Mouse (Mus musculus): ENCODE results near the gene Uts2. TPM values are rescaled to one million over a fixed set of nuclear protein-coding genes. Genes with fewer than 3 reads are reported as not detected.

Uts2 gene
- polyA plus RNA-seq (2015; fragmentation: Nextera tagmentation; extraction: Ambion mirVana) = not detected in 2 replicates

DNA sequence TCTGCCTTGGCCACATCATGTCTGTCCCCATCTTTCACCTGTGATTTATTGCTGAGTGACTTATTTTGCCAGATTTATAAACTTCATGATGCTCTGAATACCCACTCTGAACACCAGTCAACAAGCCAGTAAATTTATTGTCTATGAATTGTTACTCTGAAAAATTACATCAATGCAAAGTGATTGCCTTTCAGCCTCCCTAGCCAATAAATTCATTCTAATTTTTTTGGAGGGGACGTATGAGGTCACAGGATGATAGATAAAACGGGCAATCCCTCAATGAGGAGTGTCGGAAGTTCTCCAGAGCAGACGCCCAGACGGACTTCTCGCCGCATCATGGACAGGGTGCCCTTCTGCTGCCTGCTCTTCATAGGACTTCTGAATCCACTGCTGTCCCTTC lies at the start of gene Uts2:
Gene Uts2, plus strand, starts transcription at position 301 of the 400 bp plus-strand sequence.
- Histone ChIP-seq H3K27ac (ENCODE audit: low read length) (no peak within 1 kb of the TSS), H3K9me3 (replicated peaks; ENCODE audit: control insufficient read depth, low read length) (no peaks in the 10 kb centered on the region), H3K4me1 (ENCODE audit: control insufficient read depth, low read depth, low read length) (no peaks in the 10 kb centered on the region), H3K36me3 (ENCODE audit: control insufficient read depth, insufficient read depth) (no peaks in the 10 kb centered on the region), H3K4me2 (ENCODE audit: low read depth, low read length) (no peak within 1 kb of the TSS), H3K27me3 (ENCODE audit: control insufficient read depth, insufficient read depth, low read depth, low read length) (no peaks in the 10 kb centered on the region), H3K9ac (ENCODE audit: low read depth, low read length) (no peak within 1 kb of the TSS), H3K4me3 (ENCODE audit: low read depth, low read length) (no peak within 1 kb of the TSS)
- 70% methylated on average over 7 of the region's 7 CpGs for WGBS (ENCODE audit: insufficient replicate concordance)
- no peak for ATAC-seq (ENCODE audit: low read depth)

DNA sequence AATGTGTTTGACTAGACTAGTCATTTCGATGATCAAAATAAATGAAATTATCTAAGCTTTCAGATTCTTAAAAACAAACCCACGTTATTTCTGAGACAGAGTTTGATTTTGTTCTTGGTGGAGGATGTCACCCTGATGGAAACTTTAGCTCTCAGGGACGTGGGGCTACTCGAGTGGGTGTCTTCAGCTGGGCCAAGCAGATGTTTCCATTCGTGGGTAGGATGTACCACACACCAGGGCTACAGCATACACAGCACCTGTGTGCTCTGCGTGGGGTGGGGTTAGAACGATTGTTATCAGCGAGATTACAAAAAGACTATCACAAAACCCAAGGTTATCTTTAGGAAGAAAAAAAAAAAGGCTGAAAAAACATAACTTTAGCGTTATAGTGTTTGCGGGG lies 45.9 kb upstream of the Uts2 start:
- Histone ChIP-seq H3K27ac (ENCODE audit: low read length) (no peak overlapping the region), H3K27me3 (ENCODE audit: control insufficient read depth, insufficient read depth, low read depth, low read length) (no peaks in the 10 kb centered on the region), H3K4me3 (ENCODE audit: low read depth, low read length) (no peak overlapping the region), H3K9me3 (replicated peaks; ENCODE audit: control insufficient read depth, low read length) (no peaks in the 10 kb centered on the region), H3K9ac (ENCODE audit: low read depth, low read length) (no peak overlapping the region), H3K4me1 (ENCODE audit: control insufficient read depth, low read depth, low read length) (no peaks in the 10 kb centered on the region), H3K36me3 (ENCODE audit: control insufficient read depth, insufficient read depth) (no peaks in the 10 kb centered on the region), H3K4me2 (ENCODE audit: low read depth, low read length) (no peak overlapping the region)
- 53% methylated on average over 10 of the region's 10 CpGs for WGBS (ENCODE audit: insufficient replicate concordance)
- no peak for ATAC-seq (ENCODE audit: low read depth)

DNA sequence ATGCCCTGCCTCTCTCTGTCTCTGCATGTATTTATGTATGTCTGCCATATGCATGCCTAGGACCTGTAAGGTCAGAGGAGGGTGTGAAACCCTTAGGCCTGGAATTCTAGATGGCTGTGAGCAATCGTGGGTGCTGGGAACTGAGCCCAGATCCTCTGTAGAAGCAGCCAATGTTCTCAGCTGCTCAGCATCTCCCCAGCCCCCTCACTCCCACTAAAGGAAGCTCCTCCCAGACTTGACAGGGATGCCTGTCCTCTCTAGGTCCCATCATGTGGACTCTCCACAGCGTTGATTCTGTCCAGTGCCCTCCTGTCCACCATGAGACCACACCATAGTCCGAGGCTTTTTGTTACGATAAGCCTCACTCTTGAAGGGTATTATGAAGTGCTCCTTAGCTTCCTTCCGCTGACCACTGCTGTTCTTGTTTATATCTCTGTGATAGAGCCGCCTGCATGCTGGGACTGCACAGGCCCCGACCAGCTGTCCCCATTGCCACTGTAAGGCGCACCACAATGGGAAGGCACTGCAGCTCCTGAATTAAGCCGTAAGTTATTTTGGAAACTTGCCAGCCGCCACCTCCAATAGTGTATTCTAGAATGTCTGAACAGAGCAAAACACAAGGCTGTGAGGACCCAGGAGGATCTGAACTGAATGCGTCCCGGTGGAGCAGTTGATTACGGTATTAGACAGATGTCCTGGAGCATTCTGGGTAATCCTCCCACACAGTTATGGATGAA lies 40.4 kb upstream of the Uts2 start:
- no peak overlapping the region for H3K27ac ChIP-seq (ENCODE audit: low read length)
- no peaks in the 10 kb centered on the region for H3K36me3 ChIP-seq (ENCODE audit: control insufficient read depth, insufficient read depth)
- no peak overlapping the region for H3K9ac ChIP-seq (ENCODE audit: low read depth, low read length)
- no peak; the same call in 1 of the 2 replicates for ATAC-seq (ENCODE audit: low read depth)
- H3K4me1 ChIP-seq (ENCODE audit: control insufficient read depth, low read depth, low read length) = no peaks in the 10 kb centered on the region
- H3K4me3 ChIP-seq (ENCODE audit: low read depth, low read length) = no peak overlapping the region
- no peak overlapping the region for H3K4me2 ChIP-seq (ENCODE audit: low read depth, low read length)
- H3K9me3 ChIP-seq (replicated peaks; ENCODE audit: control insufficient read depth, low read length) = no peaks in the 10 kb centered on the region
- no peaks in the 10 kb centered on the region for H3K27me3 ChIP-seq (ENCODE audit: control insufficient read depth, insufficient read depth, low read depth, low read length)
- 67% methylated on average over 13 of the region's 13 CpGs for WGBS (ENCODE audit: insufficient replicate concordance)

- Histone ChIP-seq H3K27me3 (ENCODE audit: control insufficient read depth, insufficient read depth, low read depth, low read length) (no peaks in the 10 kb centered on the region), H3K9ac (ENCODE audit: low read depth, low read length) (no peak overlapping the region), H3K4me1 (ENCODE audit: control insufficient read depth, low read depth, low read length) (no peaks in the 10 kb centered on the region), H3K9me3 (replicated peaks; ENCODE audit: control insufficient read depth, low read length) (no peaks in the 10 kb centered on the region), H3K27ac (ENCODE audit: low read length) (no peak overlapping the region), H3K4me3 (ENCODE audit: low read depth, low read length) (no peak overlapping the region), H3K36me3 (ENCODE audit: control insufficient read depth, insufficient read depth) (no peaks in the 10 kb centered on the region), H3K4me2 (ENCODE audit: low read depth, low read length) (no peak overlapping the region)
- 45% methylated on average over 1 of the region's 1 CpGs for WGBS (ENCODE audit: insufficient replicate concordance)
- no peak for ATAC-seq (ENCODE audit: low read depth)
Measured at GRCm38 (mm10) chr4:150957106-150957458, 39.8 kb upstream of the Uts2 start.

DNA sequence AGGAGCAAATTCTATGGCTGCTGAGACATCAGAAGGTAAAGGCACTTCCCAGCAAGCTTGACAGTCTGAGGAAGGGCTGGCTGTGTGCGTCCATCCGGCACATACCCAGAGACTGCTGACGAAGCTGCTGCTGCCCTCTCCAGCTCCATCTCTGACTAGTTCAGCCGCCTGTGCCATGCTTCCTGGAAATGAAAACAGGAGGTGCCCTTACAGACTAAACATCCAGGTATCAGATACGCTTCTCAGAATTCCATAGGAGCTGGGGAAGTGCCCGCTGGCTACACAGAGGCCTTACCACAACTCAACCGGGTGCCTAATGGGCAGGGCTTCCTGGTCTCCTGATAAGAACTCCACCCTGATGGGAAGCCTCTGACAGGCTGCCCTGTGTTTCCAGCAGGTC lies 38.4 kb upstream of the Uts2 start:
- Histone ChIP-seq H3K36me3 (ENCODE audit: control insufficient read depth, insufficient read depth) (no peaks in the 10 kb centered on the region), H3K4me3 (ENCODE audit: low read depth, low read length) (no peak overlapping the region), H3K4me2 (ENCODE audit: low read depth, low read length) (no peak overlapping the region), H3K9ac (ENCODE audit: low read depth, low read length) (no peak overlapping the region), H3K27me3 (ENCODE audit: control insufficient read depth, insufficient read depth, low read depth, low read length) (no peaks in the 10 kb centered on the region), H3K27ac (ENCODE audit: low read length) (no peak overlapping the region), H3K9me3 (replicated peaks; ENCODE audit: control insufficient read depth, low read length) (no peaks in the 10 kb centered on the region), H3K4me1 (ENCODE audit: control insufficient read depth, low read depth, low read length) (no peaks in the 10 kb centered on the region)
- WGBS (ENCODE audit: insufficient replicate concordance) = 43% methylated on average over 7 of the region's 7 CpGs
- ATAC-seq (ENCODE audit: low read depth) = no peak

- no peak for ATAC-seq (ENCODE audit: low read depth)
- no peak overlapping the region for H3K27ac ChIP-seq (ENCODE audit: low read length)
- 43% methylated on average over 6 of the region's 6 CpGs for WGBS (ENCODE audit: insufficient replicate concordance)
- no peak overlapping the region for H3K4me3 ChIP-seq (ENCODE audit: low read depth, low read length)
- no peaks in the 10 kb centered on the region for H3K27me3 ChIP-seq (ENCODE audit: control insufficient read depth, insufficient read depth, low read depth, low read length)
- no peak overlapping the region for H3K4me2 ChIP-seq (ENCODE audit: low read depth, low read length)
- no peak overlapping the region for H3K9ac ChIP-seq (ENCODE audit: low read depth, low read length)
- H3K9me3 ChIP-seq (replicated peaks; ENCODE audit: control insufficient read depth, low read length) = no peaks in the 10 kb centered on the region
- no peaks in the 10 kb centered on the region; the same call in 1 of the 2 replicates for H3K4me1 ChIP-seq (ENCODE audit: control insufficient read depth, low read depth, low read length)
- H3K36me3 ChIP-seq (ENCODE audit: control insufficient read depth, insufficient read depth) = no peaks in the 10 kb centered on the region
Measured at GRCm38 (mm10) chr4:150962231-150962630, 34.7 kb upstream of the Uts2 start.

DNA sequence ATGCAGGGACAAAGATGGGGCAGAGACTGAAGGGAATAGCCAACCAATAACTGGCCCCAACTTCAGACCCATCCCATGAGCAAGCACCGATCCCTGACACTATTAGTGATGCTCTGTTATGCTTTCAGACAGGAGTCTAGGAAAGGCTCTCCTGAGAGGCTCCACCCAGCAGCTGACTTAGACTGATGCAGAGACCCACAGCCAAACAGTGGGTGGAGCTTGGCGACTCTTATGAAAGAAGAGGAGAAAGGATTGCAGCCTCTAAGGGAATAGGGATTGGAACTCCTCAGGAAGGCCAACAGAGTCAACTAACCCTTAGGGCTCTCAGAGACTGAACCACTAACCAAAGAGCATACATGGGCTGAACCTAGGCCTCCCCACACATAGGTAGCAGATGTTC lies 33.2 kb upstream of the Uts2 start:
- Histone ChIP-seq H3K4me3 (ENCODE audit: low read depth, low read length) (no peak overlapping the region), H3K9me3 (replicated peaks; ENCODE audit: control insufficient read depth, low read length) (no peaks in the 10 kb centered on the region), H3K36me3 (ENCODE audit: control insufficient read depth, insufficient read depth) (no peaks in the 10 kb centered on the region), H3K9ac (ENCODE audit: low read depth, low read length) (no peak overlapping the region), H3K4me1 (ENCODE audit: control insufficient read depth, low read depth, low read length) (no peaks in the 10 kb centered on the region; the same call in 1 of the 2 replicates), H3K27me3 (ENCODE audit: control insufficient read depth, insufficient read depth, low read depth, low read length) (no peaks in the 10 kb centered on the region), H3K4me2 (ENCODE audit: low read depth, low read length) (no peak overlapping the region), H3K27ac (ENCODE audit: low read length) (no peak overlapping the region)
- 36% methylated on average over 2 of the region's 2 CpGs for WGBS (ENCODE audit: insufficient replicate concordance)
- no peak for ATAC-seq (ENCODE audit: low read depth)

- peak; percentile 48; the same call in 1 of the 2 replicates for ATAC-seq (ENCODE audit: low read depth)
- WGBS (ENCODE audit: insufficient replicate concordance) = 7% methylated on average over 25 of the region's 25 CpGs
- Histone ChIP-seq H3K27me3 (ENCODE audit: control insufficient read depth, insufficient read depth, low read depth, low read length) (no peaks in the 10 kb centered on the region), H3K4me2 (ENCODE audit: low read depth, low read length) (peak overlapping the region; percentile 54), H3K9me3 (replicated peaks; ENCODE audit: control insufficient read depth, low read length) (no peaks in the 10 kb centered on the region), H3K27ac (ENCODE audit: low read length) (no peak overlapping the region), H3K4me1 (ENCODE audit: control insufficient read depth, low read depth, low read length) (no peaks in the 10 kb centered on the region; the same call in 1 of the 2 replicates), H3K9ac (ENCODE audit: low read depth, low read length) (no peak overlapping the region; the same call in 1 of the 2 replicates), H3K36me3 (ENCODE audit: control insufficient read depth, insufficient read depth) (no peaks in the 10 kb centered on the region), H3K4me3 (ENCODE audit: low read depth, low read length) (peak overlapping the region; percentile 34)
Measured at GRCm38 (mm10) chr4:150964635-150965554, 32.0 kb upstream of the Uts2 start.

GRCm38 (mm10) chr4:150965555-150965951 lies 31.3 kb upstream of the Uts2 start:
- 63% methylated on average over 11 of the region's 11 CpGs for WGBS (ENCODE audit: insufficient replicate concordance)
- no peaks in the 10 kb centered on the region for H3K36me3 ChIP-seq (ENCODE audit: control insufficient read depth, insufficient read depth)
- H3K9me3 ChIP-seq (replicated peaks; ENCODE audit: control insufficient read depth, low read length) = no peaks in the 10 kb centered on the region
- H3K27me3 ChIP-seq (ENCODE audit: control insufficient read depth, insufficient read depth, low read depth, low read length) = no peaks in the 10 kb centered on the region
- no peak overlapping the region for H3K4me2 ChIP-seq (ENCODE audit: low read depth, low read length)
- no peak overlapping the region for H3K27ac ChIP-seq (ENCODE audit: low read length)
- ATAC-seq (ENCODE audit: low read depth) = no peak
- no peaks in the 10 kb centered on the region; the same call in 1 of the 2 replicates for H3K4me1 ChIP-seq (ENCODE audit: control insufficient read depth, low read depth, low read length)
- no peak overlapping the region for H3K4me3 ChIP-seq (ENCODE audit: low read depth, low read length)
- no peak overlapping the region for H3K9ac ChIP-seq (ENCODE audit: low read depth, low read length)

Measured in liver, embryonic 16.5 days (tissue).